Mouse (Mus musculus) erythroblast, embryonic 14.5 days (primary cell): ENCODE data around the gene Sox6.

Experiments
- GATA1 ChIP-seq: IDR thresholded peaks from 2 replicates; pipeline ENCODE4 v1.6.1; 2012; ENCODE audit warnings: low read length, inconsistent platforms, mixed read lengths
- TAL1 ChIP-seq: IDR thresholded peaks from 3 replicates; pipeline ENCODE4 v1.6.1; 2012; ENCODE audit warnings: low read length, inconsistent platforms, mixed read lengths

DNA sequence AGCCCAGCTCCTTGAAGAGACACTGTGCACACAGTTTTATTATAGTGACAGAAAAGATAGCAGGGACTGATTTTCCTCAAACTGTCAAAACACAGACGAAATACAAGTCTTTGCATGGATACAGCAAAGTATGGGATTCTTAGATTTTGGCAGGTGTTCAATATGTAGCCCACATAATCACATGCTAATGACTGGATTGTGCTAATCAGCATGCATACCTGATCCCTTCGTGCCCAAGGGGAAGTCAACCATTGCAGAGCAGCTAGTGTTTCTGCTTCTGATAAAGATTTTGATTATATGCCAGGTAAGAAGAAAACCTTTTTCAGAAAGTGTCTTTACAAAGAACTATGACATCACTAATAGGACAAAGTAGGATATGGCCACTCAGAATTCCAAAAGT is 245.8 kb downstream of the Sox6 start:
- no peak for TF ChIP-seq TAL1
- TF ChIP-seq GATA1: no peak
